Mouse (Mus musculus): ENCODE measurements at regions not wholly inside any gene's neighbourhood (a gene's known extent, or its start where the extent isn't known, plus 50 kb on each side); places are given as distances from the start of the nearest gene placed in this dataset.

- Histone ChIP-seq H3K36me3 (no peaks in the 10 kb centered on the region), H3K4me2 (replicated peaks) (no peak overlapping the region), H3K4me3 (replicated peaks) (no peak overlapping the region), H3K4me1 (peaks cover 7% of the 10 kb centered on the region; the same call in 1 of the 2 replicates), H3K9me3 (replicated peaks) (no peaks in the 10 kb centered on the region), H3K27ac (replicated peaks) (no peak overlapping the region), H3K27me3 (no peaks in the 10 kb centered on the region), H3K9ac (no peak overlapping the region)
- WGBS: 53% methylated on average over 9 of the region's 9 CpGs
- no peak for ATAC-seq (ENCODE audit: insufficient number of reproducible peaks, low FRiP score, low TSS enrichment, low read depth)
Observed at GRCm38 (mm10) chr3:119892533-119893164, 108.4 kb upstream of the Ptbp2 start.

GRCm38 (mm10) chr3:119890911-119891310 lies 106.6 kb upstream of the Ptbp2 start:
- Histone ChIP-seq H3K36me3 (no peaks in the 10 kb centered on the region), H3K4me3 (replicated peaks) (no peak overlapping the region), H3K4me2 (replicated peaks) (no peak overlapping the region), H3K9ac (no peak overlapping the region), H3K27ac (replicated peaks) (no peak overlapping the region), H3K4me1 (peaks cover 7% of the 10 kb centered on the region; the same call in 1 of the 2 replicates), H3K9me3 (replicated peaks) (0 out of 2 replicates have a peak, but pooled peaks cover 3% of the 10 kb centered on the region), H3K27me3 (no peaks in the 10 kb centered on the region)
- no peak for ATAC-seq (ENCODE audit: insufficient number of reproducible peaks, low FRiP score, low TSS enrichment, low read depth)
- WGBS: 47% methylated on average over 4 of the region's 4 CpGs

- H3K9ac ChIP-seq: no peak overlapping the region
- H3K4me2 ChIP-seq (replicated peaks): no peak overlapping the region
- H3K27me3 ChIP-seq: no peaks in the 10 kb centered on the region
- ATAC-seq (ENCODE audit: insufficient number of reproducible peaks, low FRiP score, low TSS enrichment, low read depth): no peak
- H3K27ac ChIP-seq (replicated peaks): no peak overlapping the region
- H3K4me1 ChIP-seq: 0 out of 2 replicates have a peak, but pooled peaks cover 2% of the 10 kb centered on the region
- 0 out of 2 replicates have a peak, but pooled peaks cover 3% of the 10 kb centered on the region for H3K9me3 ChIP-seq (replicated peaks)
- H3K36me3 ChIP-seq: no peaks in the 10 kb centered on the region
- no peak overlapping the region for H3K4me3 ChIP-seq (replicated peaks)
- WGBS: 94% methylated on average over 3 of the region's 3 CpGs
Observed at GRCm38 (mm10) chr3:119888487-119888886, 104.2 kb upstream of the Ptbp2 start.

- no peaks in the 10 kb centered on the region for H3K9me3 ChIP-seq (replicated peaks)
- H3K27me3 ChIP-seq: no peaks in the 10 kb centered on the region
- ATAC-seq (ENCODE audit: insufficient number of reproducible peaks, low FRiP score, low TSS enrichment, low read depth): no peak
- WGBS: 74% methylated on average over 5 of the region's 5 CpGs
- H3K4me1 ChIP-seq: no peaks in the 10 kb centered on the region
- no peak overlapping the region for H3K4me2 ChIP-seq (replicated peaks)
- H3K9ac ChIP-seq: no peak overlapping the region
- no peak overlapping the region for H3K27ac ChIP-seq (replicated peaks)
- no peak overlapping the region for H3K4me3 ChIP-seq (replicated peaks)
- H3K36me3 ChIP-seq: no peaks in the 10 kb centered on the region
Observed at GRCm38 (mm10) chr3:119876395-119876794, 92.1 kb upstream of the Ptbp2 start.

- H3K4me3 ChIP-seq (replicated peaks): no peak overlapping the region
- no peak overlapping the region for H3K9ac ChIP-seq
- WGBS: 71% methylated on average over 1 of the region's 1 CpGs
- no peaks in the 10 kb centered on the region for H3K4me1 ChIP-seq
- H3K9me3 ChIP-seq (replicated peaks): no peaks in the 10 kb centered on the region
- no peak overlapping the region for H3K4me2 ChIP-seq (replicated peaks)
- no peak overlapping the region for H3K27ac ChIP-seq (replicated peaks)
- no peak for ATAC-seq (ENCODE audit: insufficient number of reproducible peaks, low FRiP score, low TSS enrichment, low read depth)
- H3K36me3 ChIP-seq: no peaks in the 10 kb centered on the region
- H3K27me3 ChIP-seq: no peaks in the 10 kb centered on the region
Observed at GRCm38 (mm10) chr3:119875061-119875460, 90.8 kb upstream of the Ptbp2 start.

- WGBS: 74% methylated on average over 7 of the region's 7 CpGs
- no peaks in the 10 kb centered on the region for H3K4me1 ChIP-seq
- H3K9me3 ChIP-seq (replicated peaks): no peaks in the 10 kb centered on the region
- no peak overlapping the region for H3K4me2 ChIP-seq (replicated peaks)
- H3K9ac ChIP-seq: no peak overlapping the region
- no peak overlapping the region for H3K27ac ChIP-seq (replicated peaks)
- no peak overlapping the region for H3K4me3 ChIP-seq (replicated peaks)
- ATAC-seq (ENCODE audit: insufficient number of reproducible peaks, low FRiP score, low TSS enrichment, low read depth): no peak
- H3K27me3 ChIP-seq: no peaks in the 10 kb centered on the region
- H3K36me3 ChIP-seq: no peaks in the 10 kb centered on the region
Observed at GRCm38 (mm10) chr3:119862194-119862957, 78.1 kb upstream of the Ptbp2 start.
